Mouse (Mus musculus): ENCODE measurements around the gene Ccnd2.

DNA sequence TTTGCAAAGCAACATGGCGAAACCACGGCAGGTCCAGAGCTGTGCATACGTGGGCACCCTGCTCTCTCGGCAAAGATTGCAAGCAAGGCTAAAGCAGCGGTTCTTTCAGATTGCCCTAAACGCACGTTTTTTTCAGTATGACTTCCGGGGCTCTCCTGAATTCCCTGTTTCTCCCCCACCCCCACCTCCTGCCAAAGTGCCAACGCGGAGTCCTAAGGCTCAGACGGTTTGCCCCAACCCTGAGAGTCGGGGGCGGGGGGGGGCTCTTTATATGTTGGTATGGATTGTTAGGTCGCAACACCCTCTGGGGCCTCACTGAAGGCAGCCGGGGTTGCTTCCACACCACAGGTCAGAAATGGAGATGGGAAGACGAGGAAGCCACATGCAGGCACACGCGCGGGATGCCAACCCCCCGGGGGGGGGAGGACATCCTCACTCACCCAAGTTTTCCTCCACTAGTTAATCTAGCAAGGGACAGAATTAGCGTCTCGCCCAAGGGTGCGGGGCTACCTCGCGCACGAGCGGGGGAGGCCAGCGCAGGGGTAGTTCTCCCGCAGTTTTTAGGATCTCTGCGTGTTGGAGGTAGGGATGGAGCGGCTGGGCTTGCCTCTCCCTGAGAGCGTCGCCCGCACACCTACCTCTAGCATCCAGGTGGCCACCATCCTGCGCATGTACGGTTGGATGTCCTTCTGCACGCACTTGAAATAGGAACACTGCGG is 1.9 kb downstream of the Ccnd2 start:
- TF ChIP-seq EP300 (optimal IDR thresholded peaks at IDR 0.05) (no peak), CTCF (IDR thresholded peaks at IDR 0.05; ENCODE audit: low read depth) (no peak)
